Mouse (Mus musculus) stomach, postnatal 0 days (tissue): ENCODE data around the gene Zfp12. TPM values are rescaled to one million over a fixed set of nuclear protein-coding genes. Genes with fewer than 3 reads are reported as not detected.
A peak's percentile ranks its signal among the peaks of the same experiment; 100 is the strongest.

Source experiments
- ATAC-seq: fragments of 200-750 bp; cut with Nextera tagmentation; 2 replicates; pipeline ENCODE4 v1.8.0; 2017; ENCODE audit not compliant: low FRiP score, low TSS enrichment
- DNase-seq: peaks from one replicate; pipeline ENCODE4 v3.0.0-alpha.2; 2016; ENCODE audit warnings: low spot score
- H3K27ac ChIP-seq: fragments of 300-500 bp; sonication (generic); replicated peaks from 2 replicates; pipeline ENCODE4 v1.5.1; 2014; ENCODE audit warnings: mild to moderate bottlenecking, control low read depth
- H3K27me3 ChIP-seq: fragments of 300-500 bp; sonication (generic); 2 replicates; pipeline ENCODE4 v1.6.1; 2014; ENCODE audit warnings: low read length; ENCODE audit not compliant: control insufficient read depth, insufficient read depth
- H3K36me3 ChIP-seq: fragments of 300-500 bp; sonication (generic); 2 replicates; pipeline ENCODE4 v1.6.1; 2014; ENCODE audit warnings: low read length, mixed read lengths; ENCODE audit not compliant: control insufficient read depth, insufficient read depth
- H3K4me1 ChIP-seq: fragments of 300-500 bp; sonication (generic); replicated peaks from 2 replicates; pipeline ENCODE4 v1.6.1; 2014; ENCODE audit warnings: antibody characterized with exemption; ENCODE audit not compliant: control insufficient read depth, insufficient read depth
- H3K4me2 ChIP-seq: fragments of 300-500 bp; sonication (generic); replicated peaks from 2 replicates; pipeline ENCODE4 v1.6.1; 2014; ENCODE audit warnings: low read depth, mild to moderate bottlenecking, control low read depth, moderate library complexity
- H3K4me3 ChIP-seq: fragments of 300-500 bp; sonication (generic); 2 replicates; pipeline ENCODE4 v1.5.1; 2014; ENCODE audit warnings: low read depth, low read length, control low read depth
- H3K9ac ChIP-seq: fragments of 300-500 bp; sonication (generic); 2 replicates; pipeline ENCODE4 v1.6.1; 2014; ENCODE audit warnings: mild to moderate bottlenecking, low read length, control low read depth, mixed read lengths
- H3K9me3 ChIP-seq: fragments of 300-500 bp; sonication (generic); 2 replicates; pipeline ENCODE4 v1.6.1; 2016; ENCODE audit warnings: low read length; ENCODE audit not compliant: control insufficient read depth
- CTCF ChIP-seq: IDR thresholded peaks from 2 replicates; pipeline ENCODE4 v1.5.1; 2016; ENCODE audit warnings: antibody characterized with exemption, low read depth, mild to moderate bottlenecking, moderate library complexity
- EP300 ChIP-seq: optimal IDR thresholded peaks from 2 replicates; pipeline ENCODE3; 2016; ENCODE audit warnings: antibody characterized with exemption
- WGBS: fragments of 180-500 bp; shearing (Covaris S2); extraction: QIAGEN DNeasy Blood & Tissue Kit; methylation state at CpG from one replicate; pipeline ENCODE4 v1.1.7; 2014; 5-methylcytosine and 5-hydroxymethylcytosine counted together
- polyA plus RNA-seq: library from polyadenylated mRNA; unstranded; fragments of >200 nt; fragmentation: Nextera tagmentation; extraction: Ambion mirVana; gene quantifications from 2 replicates; pipeline ENCODE4 v1.2.1, GENCODE M21; 2015

Gene Zfp12
- polyA plus RNA-seq, 1 experiment from 2014 or later = 4.5 TPM

- TF ChIP-seq EP300 (no peak), CTCF (peak; percentile 53)
- H3K4me3 ChIP-seq = no peak overlapping the region
- ATAC-seq (no peak), DNase-seq (no peak)
- 73% methylated on average over 3 of the region's 3 CpGs for WGBS
- H3K4me2 ChIP-seq = no peak overlapping the region
- no peaks in the 10 kb centered on the region for H3K27me3 ChIP-seq
- no peak overlapping the region for H3K9ac ChIP-seq
- no peaks in the 10 kb centered on the region for H3K36me3 ChIP-seq
- no peak overlapping the region for H3K27ac ChIP-seq
- H3K9me3 ChIP-seq = 0 out of 2 replicates have a peak, but pooled peaks cover 3% of the 10 kb centered on the region
- no peaks in the 10 kb centered on the region for H3K4me1 ChIP-seq
Measured at GRCm38 (mm10) chr5:143205015-143205414, 29.9 kb upstream of the Zfp12 start.

GRCm38 (mm10) chr5:143213832-143214231, 21.1 kb upstream of the Zfp12 start:
- no peak for DNase-seq
- Histone ChIP-seq H3K36me3 (no peaks in the 10 kb centered on the region), H3K4me2 (no peak overlapping the region), H3K27ac (no peak overlapping the region), H3K4me1 (no peaks in the 10 kb centered on the region), H3K9ac (no peak overlapping the region), H3K4me3 (no peak overlapping the region), H3K9me3 (0 out of 2 replicates have a peak, but pooled peaks cover under 1% of the 10 kb centered on the region), H3K27me3 (no peaks in the 10 kb centered on the region)
- TF ChIP-seq CTCF (no peak), EP300 (no peak)
- no peak for ATAC-seq
- WGBS = 47% methylated on average over 2 of the region's 2 CpGs

GRCm38 (mm10) chr5:143220996-143221395, 14.0 kb upstream of the Zfp12 start:
- Histone ChIP-seq H3K36me3 (no peaks in the 10 kb centered on the region), H3K27ac (no peak overlapping the region), H3K4me2 (no peak overlapping the region), H3K27me3 (no peaks in the 10 kb centered on the region), H3K4me1 (no peaks in the 10 kb centered on the region), H3K4me3 (no peak overlapping the region), H3K9ac (no peak overlapping the region), H3K9me3 (no peaks in the 10 kb centered on the region)
- TF ChIP-seq EP300 = no peak
- TF ChIP-seq CTCF = no peak
- no peak for ATAC-seq
- DNase-seq = no peak
- 63% methylated on average over 3 of the region's 5 CpGs for WGBS

GRCm38 (mm10) chr5:143222287-143222686, 12.7 kb upstream of the Zfp12 start:
- TF ChIP-seq CTCF (no peak), EP300 (no peak)
- H3K9me3 ChIP-seq = no peaks in the 10 kb centered on the region
- H3K4me1 ChIP-seq = no peaks in the 10 kb centered on the region
- H3K9ac ChIP-seq = no peak overlapping the region
- no peaks in the 10 kb centered on the region for H3K27me3 ChIP-seq
- H3K4me3 ChIP-seq = no peak overlapping the region
- ATAC-seq = no peak
- H3K4me2 ChIP-seq = no peak overlapping the region
- no peak overlapping the region for H3K27ac ChIP-seq
- no peaks in the 10 kb centered on the region for H3K36me3 ChIP-seq
- no peak for DNase-seq
- WGBS = 70% methylated on average over 1 of the region's 1 CpGs

- DNase-seq (no peak), ATAC-seq (no peak)
- H3K27ac ChIP-seq = no peak within 1 kb of the TSS
Measured at GRCm38 (mm10) chr5:143226790-143227189, 8.2 kb upstream of the Zfp12 start, which contains the start of gene Spdye4a. Gene Spdye4a (minus strand): TSS chr5:143226890.

GRCm38 (mm10) chr5:143236036-143236435, 1.1 kb downstream of the Zfp12 start:
- Histone ChIP-seq H3K4me1 (no peaks in the 10 kb centered on the region), H3K36me3 (peaks cover 4% of the 10 kb centered on the region; the same call in 1 of the 2 replicates), H3K4me3 (peak overlapping the region; percentile 67), H3K27ac (no peak overlapping the region), H3K9me3 (no peaks in the 10 kb centered on the region), H3K4me2 (peak overlapping the region; percentile 78), H3K9ac (peak overlapping the region; percentile 77), H3K27me3 (no peaks in the 10 kb centered on the region)
- ATAC-seq = no peak
- WGBS = 32% methylated on average over 9 of the region's 9 CpGs
- DNase-seq = no peak
- TF ChIP-seq CTCF (no peak), EP300 (no peak)

More at GRCm38 (mm10) chr5:143226790-143227189, 8.2 kb upstream of the Zfp12 start, which contains the start of gene Spdye4a:
- TF ChIP-seq CTCF (no peak), EP300 (no peak)
- Histone ChIP-seq H3K4me3 (no peak within 1 kb of the TSS), H3K27me3 (no peaks in the 10 kb centered on the region), H3K4me2 (no peak within 1 kb of the TSS), H3K4me1 (no peaks in the 10 kb centered on the region), H3K36me3 (no peaks in the 10 kb centered on the region), H3K9ac (no peak within 1 kb of the TSS), H3K9me3 (0 out of 2 replicates have a peak, but pooled peaks cover 2% of the 10 kb centered on the region)
- WGBS = 85% methylated on average over 3 of the region's 3 CpGs
